Mouse (Mus musculus) bone marrow, adult 2 months (tissue): Measurements from ENCODE around the gene Ptpn20.

Experiments
- CTCF ChIP-seq: fragments of 200-500 bp; IDR thresholded peaks from 2 replicates; pipeline ENCODE4 v1.5.1; 2011; ENCODE audit warnings: low read length, control low read depth; ENCODE audit not compliant: control insufficient read depth, insufficient read depth
- POLR2A ChIP-seq: fragments of 200-500 bp; IDR thresholded peaks from 2 replicates; pipeline ENCODE4 v1.6.1; 2011; ENCODE audit warnings: low read depth, mild to moderate bottlenecking, control low read depth, low read length, borderline replicate concordance; ENCODE audit not compliant: control insufficient read depth

- TF ChIP-seq POLR2A, result no peak
- no peak for TF ChIP-seq CTCF
Observed at GRCm38 (mm10) chr14:33666301-33666700, 77.3 kb downstream of the Ptpn20 start.
